Mouse (Mus musculus): ENCODE results near the gene Tmem132a. TPM values are rescaled to one million over a fixed set of nuclear protein-coding genes. Genes with fewer than 3 reads are reported as not detected.
A peak's percentile ranks its signal among the peaks of the same experiment; 100 is the strongest.

The Tmem132a gene
- total RNA-seq (2021), result 10 to 100 TPM; 52.4 to 53.4 TPM

- no peak for DNase-seq
Measured at GRCm38 (mm10) chr19:10869886-10870527, at the start of gene Tmem132a. TSS of gene Tmem132a (minus strand) at chr19:10869940.

- no peak for DNase-seq
Measured at GRCm38 (mm10) chr19:10918321-10918991, 48.7 kb upstream of the Tmem132a start.

- no peak for DNase-seq
Measured at GRCm38 (mm10) chr19:10916506-10916905, 46.8 kb upstream of the Tmem132a start.

GRCm38 (mm10) chr19:10914870-10915269 lies 45.1 kb upstream of the Tmem132a start:
- DNase-seq, result no peak

GRCm38 (mm10) chr19:10914291-10914690 lies 44.6 kb upstream of the Tmem132a start:
- DNase-seq, result peak; percentile 42

GRCm38 (mm10) chr19:10909087-10909721 lies 39.5 kb upstream of the Tmem132a start:
- DNase-seq, result peak; percentile 54

- peak; percentile 79 for DNase-seq
Measured at GRCm38 (mm10) chr19:10907891-10908290, 38.2 kb upstream of the Tmem132a start.

GRCm38 (mm10) chr19:10905728-10906000 lies 35.9 kb upstream of the Tmem132a start:
- DNase-seq, result no peak

GRCm38 (mm10) chr19:10904927-10905727 lies 35.4 kb upstream of the Tmem132a start:
- DNase-seq, result peak; percentile 75

- DNase-seq, result no peak
Measured at GRCm38 (mm10) chr19:10904512-10904911, 34.8 kb upstream of the Tmem132a start.

- no peak for DNase-seq
Measured at GRCm38 (mm10) chr19:10901046-10901445, 31.3 kb upstream of the Tmem132a start.

GRCm38 (mm10) chr19:10900315-10900714 lies 30.6 kb upstream of the Tmem132a start:
- DNase-seq, result peak; percentile 78

- DNase-seq, result no peak
Measured at GRCm38 (mm10) chr19:10897491-10897890, 27.8 kb upstream of the Tmem132a start.

- no peak for DNase-seq
Measured at GRCm38 (mm10) chr19:10896849-10897248, 27.1 kb upstream of the Tmem132a start.

- DNase-seq, result no peak
Measured at GRCm38 (mm10) chr19:10895708-10896107, 26.0 kb upstream of the Tmem132a start.

- peak; percentile 98 for DNase-seq
Measured at GRCm38 (mm10) chr19:10895016-10895528, 25.3 kb upstream of the Tmem132a start, which contains the start of gene Prpf19. TSS of gene Prpf19 (plus strand) at chr19:10895231.

GRCm38 (mm10) chr19:10892201-10892600 lies 22.5 kb upstream of the Tmem132a start:
- no peak for DNase-seq

GRCm38 (mm10) chr19:10881426-10882154 lies 11.8 kb upstream of the Tmem132a start, which contains the start of gene Tmem109:
TSS of gene Tmem109 (minus strand) at chr19:10882001.
- peak; percentile 94 for DNase-seq

- DNase-seq, result peak; percentile 52
Measured at GRCm38 (mm10) chr19:10880975-10881425, 11.3 kb upstream of the Tmem132a start.

- peak; percentile 63 for DNase-seq
Measured at GRCm38 (mm10) chr19:10880085-10880974, 10.6 kb upstream of the Tmem132a start.

Measured in heart, postnatal 4 days (tissue).